Mouse (Mus musculus) MEL (cell line): ENCODE results near the gene Tmc1. TPM values are rescaled to one million over a fixed set of nuclear protein-coding genes. Genes with fewer than 3 reads are reported as not detected.

ENCODE experiments used
- DNase-seq: peaks from one replicate; pipeline ENCODE4 v3.0.0; 2011; ENCODE audit warnings: low read depth, low spot score
- H3K27ac ChIP-seq: 2 replicates; pipeline ENCODE4 v1.5.1; 2012; ENCODE audit warnings: low read depth, mild to moderate bottlenecking, control low read depth, low read length, moderate library complexity; ENCODE audit not compliant: control insufficient read depth
- H3K27me3 ChIP-seq, 2 experiments: fragments of 150-350 bp in 1 of 2; sonication (generic) in 1 of 2; 2 replicates each; pipeline ENCODE4 v1.6.1; 2012; ENCODE audit warnings: low read length in 2 of 2, mild to moderate bottlenecking in 2 of 2, improper control_type of control experiment in 1 of 2, moderate library complexity in 1 of 2; ENCODE audit not compliant: insufficient read depth in 2 of 2, control insufficient read depth in 1 of 2
- H3K36me3 ChIP-seq, 2 experiments: 2 replicates each; pipeline ENCODE4 v1.6.1; 2012 to 2014; ENCODE audit warnings: low read length in 2 of 2, improper control_type of control experiment in 1 of 2, inconsistent platforms in 1 of 2, mild to moderate bottlenecking in 1 of 2; ENCODE audit not compliant: insufficient read depth in 2 of 2, control insufficient read depth in 1 of 2
- H3K4me1 ChIP-seq, 2 experiments: fragments of 150-350 bp in 1 of 2; sonication (generic) in 1 of 2; 2 replicates each; pipeline ENCODE4 v1.6.1; 2012; ENCODE audit warnings: low read length in 2 of 2, improper control_type of control experiment in 1 of 2, mild to moderate bottlenecking in 1 of 2; ENCODE audit not compliant: insufficient read depth in 2 of 2, control insufficient read depth in 1 of 2
- H3K4me3 ChIP-seq, 2 experiments: fragments of 150-350 bp in 1 of 2; sonication (generic) in 1 of 2; 2 replicates each; pipeline ENCODE4 v1.5.1; 2012; ENCODE audit warnings: low read depth in 2 of 2, low read length in 2 of 2, mild to moderate bottlenecking in 2 of 2, moderate library complexity in 2 of 2, control low read depth in 1 of 2, improper control_type of control experiment in 1 of 2; ENCODE audit not compliant: control insufficient read depth in 1 of 2, insufficient read depth in 1 of 2
- H3K79me2 ChIP-seq: 2 replicates; pipeline ENCODE4 v1.6.1; 2012; ENCODE audit warnings: mild to moderate bottlenecking, low read length, moderate library complexity; ENCODE audit not compliant: control insufficient read depth, poor library complexity, insufficient read depth
- H3K9ac ChIP-seq: 2 replicates; pipeline ENCODE4 v1.6.1; 2012; ENCODE audit warnings: low read depth, mild to moderate bottlenecking, control low read depth, low read length, moderate library complexity; ENCODE audit not compliant: control insufficient read depth, poor library complexity, severe bottlenecking
- H3K9me3 ChIP-seq: fragments of 150-350 bp; sonication (generic); replicated peaks from 2 replicates; pipeline ENCODE4 v1.6.1; 2012; ENCODE audit warnings: mild to moderate bottlenecking, low read length, improper control_type of control experiment, moderate library complexity; ENCODE audit not compliant: insufficient read depth
- BHLHE40 ChIP-seq: IDR thresholded peaks from 2 replicates; pipeline ENCODE4 v1.6.1; 2012; ENCODE audit warnings: low read depth, mild to moderate bottlenecking, inconsistent platforms, low read length, improper control_type of control experiment, borderline replicate concordance
- CHD1 ChIP-seq: IDR thresholded peaks from 2 replicates; pipeline ENCODE4 v1.6.1; 2012; ENCODE audit warnings: low read depth, mild to moderate bottlenecking, inconsistent platforms, low read length, improper control_type of control experiment
- ETS1 ChIP-seq: IDR thresholded peaks from 2 replicates; pipeline ENCODE4 v1.6.1; 2012; ENCODE audit warnings: low read depth, mild to moderate bottlenecking, inconsistent platforms, low read length, improper control_type of control experiment, moderate library complexity
- GATA1 ChIP-seq: IDR thresholded peaks from 2 replicates; pipeline ENCODE4 v1.6.1; 2011; ENCODE audit warnings: low read depth, low read length, improper control_type of control experiment
- JUND ChIP-seq: IDR thresholded peaks from 2 replicates; pipeline ENCODE4 v1.6.1; 2011; ENCODE audit warnings: low read depth, mild to moderate bottlenecking, improper control_type of control experiment, low read length
- KAT2A ChIP-seq: conservative IDR thresholded peaks from 2 replicates; pipeline ENCODE4 v1.6.1; 2012; ENCODE audit warnings: low read depth, low read length, improper control_type of control experiment, inconsistent platforms
- MAX ChIP-seq: IDR thresholded peaks from 2 replicates; pipeline ENCODE4 v1.6.1; 2011; ENCODE audit warnings: low read length, improper control_type of control experiment
- MXI1 ChIP-seq: IDR thresholded peaks from 2 replicates; pipeline ENCODE4 v1.6.1; 2011; ENCODE audit warnings: mild to moderate bottlenecking, low read depth, low read length, improper control_type of control experiment
- MYB ChIP-seq: IDR thresholded peaks from 2 replicates; pipeline ENCODE4 v1.6.1; 2011; ENCODE audit warnings: mild to moderate bottlenecking, low read depth, low read length, improper control_type of control experiment
- POLR2A ChIP-seq, 2 experiments: IDR thresholded peaks; 2 replicates each; pipeline ENCODE4 v1.6.1; 2011 to 2012; ENCODE audit warnings: low read length in 2 of 2, mild to moderate bottlenecking in 2 of 2, control low read depth in 1 of 2, improper control_type of control experiment in 1 of 2, low read depth in 1 of 2, moderate library complexity in 1 of 2; ENCODE audit not compliant: control insufficient read depth in 1 of 2, insufficient read depth in 1 of 2, poor library complexity in 1 of 2
- SIN3A ChIP-seq: IDR thresholded peaks from 2 replicates; pipeline ENCODE4 v1.6.1; 2012; ENCODE audit warnings: low read length, improper control_type of control experiment, inconsistent platforms
- USF1 ChIP-seq: IDR thresholded peaks from 2 replicates; pipeline ENCODE4 v1.6.1; 2014; ENCODE audit warnings: low read depth, mild to moderate bottlenecking, inconsistent platforms, low read length, improper control_type of control experiment, moderate library complexity
- ZC3H11A ChIP-seq: IDR thresholded peaks from 2 replicates; pipeline ENCODE4 v1.6.1; 2012; ENCODE audit warnings: low read depth, mild to moderate bottlenecking, inconsistent platforms, low read length, improper control_type of control experiment
- polyA plus RNA-seq, 2 experiments: library from polyadenylated mRNA; stranded (reverse) in 1 of 2; unstranded in 1 of 2; fragments of >175 nt in 1 of 2; fragments of >200 nt in 1 of 2; gene quantifications; 2 replicates each; pipeline versions ENCODE4 v1.2.1 to v1.2.4; 2012; ENCODE audit warnings: low replicate concordance in 2 of 2, low read depth in 1 of 2; ENCODE audit not compliant: insufficient read length in 2 of 2, insufficient read depth in 1 of 2, missing spikeins in 1 of 2
- total RNA-seq: library from RNA; depleted of rRNA; stranded (reverse); fragments of 300-350 nt; gene quantifications from 2 replicates; pipeline ENCODE4 v1.2.3, GENCODE M21; 2012

Tmc1 gene
- total and polyA plus RNA-seq, 3 experiments, result not detected

- H3K4me1 ChIP-seq, result no peaks in the 10 kb centered on the region
- TF ChIP-seq MAX (no peak), POLR2A (IDR thresholded peaks at IDR 0.05; ENCODE audit: control insufficient read depth in 1 of 2, insufficient read depth in 1 of 2, low read depth in 1 of 2, low read length in 2 of 2, poor library complexity in 1 of 2) (no peak)
- TF ChIP-seq, all 39 proteins: peak for 0
- no peaks in the 10 kb centered on the region for H3K9me3 ChIP-seq
- H3K9ac ChIP-seq, result no peak overlapping the region
- no peaks in the 10 kb centered on the region for H3K79me2 ChIP-seq
- H3K27ac ChIP-seq, result no peak overlapping the region
- no peak for DNase-seq
- no peak overlapping the region for H3K4me3 ChIP-seq
- H3K36me3 ChIP-seq, result no peaks in the 10 kb centered on the region
- H3K27me3 ChIP-seq, result no peaks in the 10 kb centered on the region
Measured at GRCm38 (mm10) chr19:20923336-20924211, 30.4 kb downstream of the Tmc1 start.

GRCm38 (mm10) chr19:20918241-20918640 is 35.8 kb downstream of the Tmc1 start:
- no peak for TF ChIP-seq ZC3H11A
- no peak for TF ChIP-seq SIN3A
- no peak for TF ChIP-seq GATA1
- no peak for TF ChIP-seq JUND
- TF ChIP-seq USF1, result no peak
- TF ChIP-seq ETS1, result no peak
- no peak for TF ChIP-seq BHLHE40
- no peaks in the 10 kb centered on the region for H3K9me3 ChIP-seq
- H3K4me1 ChIP-seq, result no peaks in the 10 kb centered on the region
- no peaks in the 10 kb centered on the region for H3K27me3 ChIP-seq
- no peak overlapping the region for H3K27ac ChIP-seq
- no peak overlapping the region for H3K4me3 ChIP-seq
- DNase-seq, result no peak
- H3K9ac ChIP-seq, result no peak overlapping the region
- H3K36me3 ChIP-seq, result no peaks in the 10 kb centered on the region
- no peaks in the 10 kb centered on the region for H3K79me2 ChIP-seq

- DNase-seq, result no peak
- H3K79me2 ChIP-seq, result no peaks in the 10 kb centered on the region
- no peaks in the 10 kb centered on the region for H3K27me3 ChIP-seq
- no peaks in the 10 kb centered on the region for H3K4me1 ChIP-seq
- no peak overlapping the region for H3K9ac ChIP-seq
- no peaks in the 10 kb centered on the region for H3K9me3 ChIP-seq
- no peak overlapping the region for H3K27ac ChIP-seq
- H3K4me3 ChIP-seq, result no peak overlapping the region
- no peaks in the 10 kb centered on the region for H3K36me3 ChIP-seq
- TF ChIP-seq USF1, result no peak
- no peak for TF ChIP-seq KAT2A
- no peak for TF ChIP-seq CHD1
- TF ChIP-seq MYB, result no peak
- no peak for TF ChIP-seq MXI1
- no peak for TF ChIP-seq GATA1
Measured at GRCm38 (mm10) chr19:20915151-20915550, 38.9 kb downstream of the Tmc1 start.
